Comparison of ENCODE assay signal across 8 mouse cellular contexts in genomic region chr5:76857103-76858015, GRCm38 (mm10). TPM values are rescaled to one million over a fixed set of nuclear protein-coding genes. Genes with fewer than 3 reads are reported as not detected.
DNase-seq lines count a peak whose midpoint lies in the region; ATAC-seq and TF ChIP-seq lines count a peak whose summit lies in the region.

No protein-coding gene starts in this region.

- no peaks in the 10 kb centered on the region for H3K36me3 ChIP-seq in embryonic facial prominence, embryonic 11.5 days (replicated peaks; ENCODE audit: control insufficient read depth, insufficient read depth, low read depth, low read length)
- H3K36me3 ChIP-seq in hindbrain, embryonic 16.5 days (ENCODE audit: control insufficient read depth, insufficient read depth, low read length): peaks cover 15% of the 10 kb centered on the region
- peaks cover 21% of the 10 kb centered on the region for H3K36me3 ChIP-seq in midbrain, postnatal 0 days (ENCODE audit: insufficient read depth, low read length)

- 8% methylated on average over 62 of the region's 62 CpGs for whole genome bisulfite sequencing in embryonic facial prominence, embryonic 11.5 days
- WGBS in hindbrain, embryonic 16.5 days: 31% methylated on average over 61 of the region's 62 CpGs
- 35% methylated on average over 61 of the region's 62 CpGs for WGBS in midbrain, postnatal 0 days

- no peaks in the 10 kb centered on the region for H3K9me3 ChIP-seq in embryonic facial prominence, embryonic 11.5 days (replicated peaks; ENCODE audit: control insufficient read depth, low read length)
- H3K9me3 ChIP-seq in hindbrain, embryonic 16.5 days (ENCODE audit: control insufficient read depth, low read length): no peaks in the 10 kb centered on the region
- no peaks in the 10 kb centered on the region for H3K9me3 ChIP-seq in midbrain, postnatal 0 days (ENCODE audit: low read length)

- no peak for ATAC-seq in embryonic facial prominence, embryonic 11.5 days (replicated peaks; ENCODE audit: insufficient number of reproducible peaks, low FRiP score, low TSS enrichment, low read depth)
- no peak for ATAC-seq in hindbrain, embryonic 16.5 days
- ATAC-seq in midbrain, postnatal 0 days (ENCODE audit: low FRiP score): no peak

- peaks cover 4% of the 10 kb centered on the region for H3K4me1 ChIP-seq in embryonic facial prominence, embryonic 11.5 days (ENCODE audit: control insufficient read depth, insufficient read depth, low read length)
- peaks cover 3% of the 10 kb centered on the region; the same call in 1 of the 2 replicates for H3K4me1 ChIP-seq in hindbrain, embryonic 16.5 days (ENCODE audit: control insufficient read depth, insufficient read depth, low read depth, low read length)
- H3K4me1 ChIP-seq in midbrain, postnatal 0 days (ENCODE audit: insufficient read depth, low read length): no peaks in the 10 kb centered on the region

- H3K27ac ChIP-seq in embryonic facial prominence, embryonic 11.5 days (replicated peaks; ENCODE audit: low read depth, low read length): no peak overlapping the region
- H3K27ac ChIP-seq in hindbrain, embryonic 16.5 days (ENCODE audit: low read depth, low read length): no peak overlapping the region
- H3K27ac ChIP-seq in midbrain, postnatal 0 days (ENCODE audit: low read depth, low read length): no peak overlapping the region

- peak overlapping the region; percentile 34 for H3K9ac ChIP-seq in embryonic facial prominence, embryonic 11.5 days (replicated peaks; ENCODE audit: low read length)
- H3K9ac ChIP-seq in hindbrain, embryonic 16.5 days (ENCODE audit: low read depth, low read length): peak overlapping the region; percentile 18; the same call in 1 of the 2 replicates
- H3K9ac ChIP-seq in midbrain, postnatal 0 days (replicated peaks; ENCODE audit: low read length, poor library complexity, severe bottlenecking): no peak overlapping the region

- peaks cover 19% of the 10 kb centered on the region for H3K27me3 ChIP-seq in embryonic facial prominence, embryonic 11.5 days (ENCODE audit: control insufficient read depth, insufficient read depth, low read length)
- no peaks in the 10 kb centered on the region for H3K27me3 ChIP-seq in hindbrain, embryonic 16.5 days (replicated peaks; ENCODE audit: control insufficient read depth, insufficient read depth, low read length)
- no peaks in the 10 kb centered on the region for H3K27me3 ChIP-seq in midbrain, postnatal 0 days (ENCODE audit: insufficient read depth, low read length)

- no peak for TF ChIP-seq CTCF in midbrain, postnatal 0 days (IDR thresholded peaks at IDR 0.05)

- peak overlapping the region; percentile 27 for H3K4me3 ChIP-seq in embryonic facial prominence, embryonic 11.5 days (ENCODE audit: low read depth, low read length)
- peak overlapping the region; percentile 23 for H3K4me3 ChIP-seq in hindbrain, embryonic 16.5 days (ENCODE audit: low read length)
- peak overlapping the region; percentile 23 for H3K4me3 ChIP-seq in midbrain, postnatal 0 days (ENCODE audit: low read depth, low read length)

- peak overlapping the region; percentile 21 for H3K4me2 ChIP-seq in embryonic facial prominence, embryonic 11.5 days (ENCODE audit: low read depth, low read length)
- peak overlapping the region; percentile 52 for H3K4me2 ChIP-seq in hindbrain, embryonic 16.5 days (ENCODE audit: low read length)
- H3K4me2 ChIP-seq in midbrain, postnatal 0 days (ENCODE audit: low read depth, low read length, poor library complexity, severe bottlenecking): peak overlapping the region; percentile 44

- peak; percentile 15 for DNase-seq in kidney, postnatal 10 days
- DNase-seq in kidney, postnatal 14 days: no peak
- DNase-seq in embryonic facial prominence, embryonic 11.5 days (ENCODE audit: low spot score): peak; percentile 36
- DNase-seq in midbrain, postnatal 0 days (ENCODE audit: low spot score): no peak
- DNase-seq in cerebellum, adult 9-10 months: no peak
- no peak for DNase-seq in layer of hippocampus, postnatal 36 days
- DNase-seq in gastrocnemius, adult 18-20 months (ENCODE audit: low spot score): no peak

RNA-seq across cellular contexts. Expression of gene Aasdh, which starts 48.0 kb away (rescaled TPM):
- polyA plus RNA-seq in embryonic facial prominence, embryonic 11.5 days (2014; fragmentation: Nextera tagmentation; extraction: Ambion mirVana): 17.5 and 18.5 TPM in 2 replicates
- polyA plus RNA-seq in hindbrain, embryonic 16.5 days (2015; fragmentation: Nextera tagmentation; extraction: Ambion mirVana): 14.0 and 16.9 TPM in 2 replicates
- 11.0 and 16.3 TPM in 2 replicates for total RNA-seq in midbrain, postnatal 0 days (2014; rRNA removed)
- polyA plus RNA-seq in midbrain, postnatal 0 days (2015; fragmentation: Nextera tagmentation; extraction: Ambion mirVana): 10.1 and 11.5 TPM in 2 replicates
- 10 to 100 TPM; 23.1 to 27.3 TPM for total RNA-seq in layer of hippocampus, postnatal 36 days (2021)
- total RNA-seq in gastrocnemius, adult 18-20 months (2021): 10 to 100 TPM; 10.6 to 12.1 TPM

Comparison
In these comparisons a context has a peak if more than half of its experiments do, and no peak if none do; other contexts are left out.
1. DNase-seq: peak in kidney, postnatal 10 days (single experiment) and embryonic facial prominence, embryonic 11.5 days (single experiment); none in kidney, postnatal 14 days (single experiment), midbrain, postnatal 0 days (single experiment), cerebellum, adult 9-10 months (single experiment), layer of hippocampus, postnatal 36 days (0 of 2) and gastrocnemius, adult 18-20 months (single experiment).
2. Peak in every context shown above with its lines, with median percentiles within 50 percentile points of each other: H3K4me2 ChIP-seq and H3K4me3 ChIP-seq.